Comparison of ENCODE assay signal across 8 mouse cellular contexts in genomic region chr8:83565731-83566375, GRCm38 (mm10). TPM values are rescaled to one million over a fixed set of nuclear protein-coding genes. Genes with fewer than 3 reads are reported as not detected.
A peak's percentile ranks its signal among the peaks of the same experiment; 100 is the strongest.
DNase-seq lines count a peak whose midpoint lies in the region; ATAC-seq and TF ChIP-seq lines count a peak whose summit lies in the region.
"Had no signal": no experiment of that assay in that cellular context is flagged by ENCODE, and none has a peak within 500 bp of the region (broad histone marks: within the 10 kb centered on the region; RNA-seq: fewer than 3 reads in every experiment).

No protein-coding gene starts in this region.

- no peaks in the 10 kb centered on the region for H3K9me3 ChIP-seq in lung, embryonic 15.5 days
- H3K9me3 ChIP-seq in heart, embryonic 15.5 days (replicated peaks), result no peaks in the 10 kb centered on the region
- no peaks in the 10 kb centered on the region for H3K9me3 ChIP-seq in liver, embryonic 12.5 days (replicated peaks)

- no peak overlapping the region for H3K27ac ChIP-seq in lung, embryonic 15.5 days
- no peak overlapping the region for H3K27ac ChIP-seq in heart, embryonic 15.5 days
- H3K27ac ChIP-seq in liver, embryonic 12.5 days, result peak overlapping the region; percentile 39
- H3K27ac ChIP-seq in small intestine, adult 2 months (ENCODE audit: insufficient read depth, low read depth, low read length), result no peak overlapping the region

- no peaks in the 10 kb centered on the region for H3K27me3 ChIP-seq in lung, embryonic 15.5 days
- no peaks in the 10 kb centered on the region for H3K27me3 ChIP-seq in heart, embryonic 15.5 days
- H3K27me3 ChIP-seq in liver, embryonic 12.5 days (replicated peaks), result no peaks in the 10 kb centered on the region
- 0 out of 2 replicates have a peak, but pooled peaks cover 3% of the 10 kb centered on the region for H3K27me3 ChIP-seq in small intestine, adult 2 months (ENCODE audit: control insufficient read depth, insufficient read depth, low read length)

- ATAC-seq in lung, embryonic 15.5 days (ENCODE audit: borderline replicate concordance, extremely low read depth, low FRiP score, low TSS enrichment), result 0 out of 2 replicates have a peak, but pooled peaks have one; percentile 3
- ATAC-seq in heart, embryonic 15.5 days (replicated peaks; ENCODE audit: insufficient number of reproducible peaks, insufficient read depth, low FRiP score, low read depth), result no peak
- peak; percentile 47 for ATAC-seq in liver, embryonic 12.5 days

- H3K4me2 ChIP-seq in lung, embryonic 15.5 days, result peak overlapping the region; percentile 65
- 0 out of 2 replicates have a peak overlapping the region, but pooled peaks have one; percentile 80 for H3K4me2 ChIP-seq in heart, embryonic 15.5 days
- peak overlapping the region; percentile 89 for H3K4me2 ChIP-seq in liver, embryonic 12.5 days

- peaks cover 10% of the 10 kb centered on the region for H3K4me1 ChIP-seq in lung, embryonic 15.5 days
- H3K4me1 ChIP-seq in heart, embryonic 15.5 days (replicated peaks), result peaks cover 21% of the 10 kb centered on the region
- H3K4me1 ChIP-seq in liver, embryonic 12.5 days, result peaks cover 72% of the 10 kb centered on the region
- H3K4me1 ChIP-seq in small intestine, adult 2 months (ENCODE audit: control insufficient read depth, insufficient read depth, insufficient read length, low read length), result peaks cover 4% of the 10 kb centered on the region

- H3K4me3 ChIP-seq in lung, embryonic 15.5 days, result peak overlapping the region; percentile 91; the same call in 1 of the 2 replicates
- H3K4me3 ChIP-seq in heart, embryonic 15.5 days, result no peak overlapping the region
- H3K4me3 ChIP-seq in liver, embryonic 12.5 days, result peak overlapping the region; percentile 80; the same call in 1 of the 2 replicates
- no peak overlapping the region for H3K4me3 ChIP-seq in small intestine, adult 2 months (ENCODE audit: low read depth, low read length)

- H3K36me3 ChIP-seq in lung, embryonic 15.5 days, result peaks cover 12% of the 10 kb centered on the region; the same call in 1 of the 2 replicates
- H3K36me3 ChIP-seq in heart, embryonic 15.5 days, result peaks cover 10% of the 10 kb centered on the region; the same call in 1 of the 2 replicates
- H3K36me3 ChIP-seq in liver, embryonic 12.5 days, result peaks cover 19% of the 10 kb centered on the region
- H3K36me3 ChIP-seq in small intestine, adult 2 months (ENCODE audit: control insufficient read depth, insufficient read depth, low read length), result peaks cover 4% of the 10 kb centered on the region

- 74% methylated on average over 9 of the region's 9 CpGs for WGBS in lung, embryonic 15.5 days
- WGBS in heart, embryonic 15.5 days, result 78% methylated on average over 9 of the region's 9 CpGs
- 70% methylated on average over 9 of the region's 9 CpGs for WGBS in liver, embryonic 12.5 days (ENCODE audit: insufficient replicate concordance)
- whole genome bisulfite sequencing in small intestine, adult 2 months, result 81% methylated on average over 9 of the region's 9 CpGs

- peak; percentile 23; the same call in 1 of the 2 replicates for TF ChIP-seq CTCF in small intestine, adult 2 months (IDR thresholded peaks at IDR 0.05; ENCODE audit: extremely low read depth, insufficient read length, insufficient replicate concordance, low read depth, low read length)

- no peak for TF ChIP-seq POLR2A in small intestine, adult 2 months (IDR thresholded peaks at IDR 0.05; ENCODE audit: low read depth, low read length)

- no peak overlapping the region for H3K9ac ChIP-seq in lung, embryonic 15.5 days
- H3K9ac ChIP-seq in heart, embryonic 15.5 days, result no peak overlapping the region
- H3K9ac ChIP-seq in liver, embryonic 12.5 days, result no peak overlapping the region

- no peak for DNase-seq in lung, postnatal 25 days (ENCODE audit: low spot score)
- peak; percentile 22 to 51 for DNase-seq in cerebellum, postnatal 25 days
- DNase-seq in urinary bladder, postnatal 36 days (ENCODE audit: low spot score in 2 of 2), result no peak

RNA-seq across cellular contexts. Expression of gene Ndufb7, which starts 0.6 kb away (rescaled TPM):
- 316 and 363 TPM in 2 replicates for polyA plus RNA-seq in lung, embryonic 15.5 days (2015; fragmentation: Nextera tagmentation; extraction: Ambion mirVana)
- polyA plus RNA-seq in heart, embryonic 15.5 days (2015; fragmentation: Nextera tagmentation; extraction: Ambion mirVana), result 537 and 672 TPM in 2 replicates
- 290 and 291 TPM in 2 replicates for polyA plus RNA-seq in liver, embryonic 12.5 days (2016; fragmentation: Nextera tagmentation; extraction: Ambion mirVana)
- 531 and 683 TPM in 2 replicates for polyA plus RNA-seq in small intestine, adult 2 months (2012; rRNA removed)

RNA-seq across cellular contexts. Expression of gene Olfr370, which starts 30.3 kb away (rescaled TPM):
- polyA plus RNA-seq in lung, embryonic 15.5 days (2015; fragmentation: Nextera tagmentation; extraction: Ambion mirVana), result not detected in 2 replicates
- not detected in 2 replicates for polyA plus RNA-seq in heart, embryonic 15.5 days (2015; fragmentation: Nextera tagmentation; extraction: Ambion mirVana)
- polyA plus RNA-seq in liver, embryonic 12.5 days (2016; fragmentation: Nextera tagmentation; extraction: Ambion mirVana), result not detected in 2 replicates
- not detected in 2 replicates for polyA plus RNA-seq in small intestine, adult 2 months (2012; rRNA removed)
- polyA plus RNA-seq: cortical plate, adult 2 months had no signal

RNA-seq across cellular contexts. Expression of gene Tecr, which starts 41.9 kb away (rescaled TPM):
- 533 and 536 TPM in 2 replicates for polyA plus RNA-seq in lung, embryonic 15.5 days (2015; fragmentation: Nextera tagmentation; extraction: Ambion mirVana)
- polyA plus RNA-seq in heart, embryonic 15.5 days (2015; fragmentation: Nextera tagmentation; extraction: Ambion mirVana), result 349 and 431 TPM in 2 replicates
- 371 and 378 TPM in 2 replicates for polyA plus RNA-seq in liver, embryonic 12.5 days (2016; fragmentation: Nextera tagmentation; extraction: Ambion mirVana)
- polyA plus RNA-seq in small intestine, adult 2 months (2012; rRNA removed), result 184 and 322 TPM in 2 replicates

RNA-seq across cellular contexts. Expression of gene Dnajb1, which starts 42.1 kb away (rescaled TPM):
- polyA plus RNA-seq in lung, embryonic 15.5 days (2015; fragmentation: Nextera tagmentation; extraction: Ambion mirVana), result 63.8 and 67.4 TPM in 2 replicates
- 36.7 and 47.2 TPM in 2 replicates for polyA plus RNA-seq in heart, embryonic 15.5 days (2015; fragmentation: Nextera tagmentation; extraction: Ambion mirVana)
- 65.1 and 69.8 TPM in 2 replicates for polyA plus RNA-seq in liver, embryonic 12.5 days (2016; fragmentation: Nextera tagmentation; extraction: Ambion mirVana)
- 21.1 and 34.0 TPM in 2 replicates for polyA plus RNA-seq in small intestine, adult 2 months (2012; rRNA removed)

Comparison
In these comparisons a context has a peak if more than half of its experiments do, and no peak if none do; other contexts are left out.
1. H3K4me3 ChIP-seq: peak in lung, embryonic 15.5 days (single experiment) and liver, embryonic 12.5 days (single experiment); none in heart, embryonic 15.5 days (single experiment) and small intestine, adult 2 months (single experiment).
2. DNase-seq: peak in cerebellum, postnatal 25 days (2 of 2); none in lung, postnatal 25 days (single experiment) and urinary bladder, postnatal 36 days (0 of 2).
3. Peak in every context shown above with its lines, with median percentiles within 50 percentile points of each other: H3K4me2 ChIP-seq.